ENCODE assay signal across 11 mouse cellular contexts in genomic region chr13:81740898-81741297, GRCm38 (mm10). TPM values are rescaled to one million over a fixed set of nuclear protein-coding genes. Genes with fewer than 3 reads are reported as not detected.
DNase-seq lines count a peak whose midpoint lies in the region; ATAC-seq and TF ChIP-seq lines count a peak whose summit lies in the region.
"Had no signal": no experiment of that assay in that cellular context is flagged by ENCODE, and none has a peak within 500 bp of the region (broad histone marks: within the 10 kb centered on the region; RNA-seq: fewer than 3 reads in every experiment).

No protein-coding gene starts in this region.

- no peaks in the 10 kb centered on the region for H3K9me3 ChIP-seq in lung, postnatal 0 days (ENCODE audit: low read length)
- no peaks in the 10 kb centered on the region for H3K9me3 ChIP-seq in liver, embryonic 12.5 days (replicated peaks)
- no peaks in the 10 kb centered on the region for H3K9me3 ChIP-seq in midbrain, embryonic 15.5 days
- H3K9me3 ChIP-seq: forebrain, embryonic 10.5 days; hindbrain, embryonic 10.5 days had no signal

- DNase-seq in lung, postnatal 0 days (ENCODE audit: low spot score), result peak; percentile 7
- DNase-seq in lung, postnatal 14 days, result no peak
- peak; percentile 13 for DNase-seq in splenic B cell, adult 2 months (ENCODE audit: low read depth, low spot score)
- DNase-seq in heart, adult 8-10 months (ENCODE audit: low spot score), result no peak
- no peak for DNase-seq in gastrocnemius, postnatal 4 days (ENCODE audit: low spot score in 2 of 2)
- DNase-seq: gastrocnemius, postnatal 36 days had no signal

- no peaks in the 10 kb centered on the region for H3K4me1 ChIP-seq in lung, postnatal 0 days (ENCODE audit: insufficient read depth, low read depth, low read length)
- peaks cover 1% of the 10 kb centered on the region; the same call in 1 of the 2 replicates for H3K4me1 ChIP-seq in bone marrow, adult 2 months (ENCODE audit: control insufficient read depth, insufficient read depth, low read length)
- H3K4me1 ChIP-seq in liver, embryonic 12.5 days, result peaks cover 47% of the 10 kb centered on the region
- no peaks in the 10 kb centered on the region for H3K4me1 ChIP-seq in midbrain, embryonic 15.5 days

- TF ChIP-seq EP300 in lung, postnatal 0 days (IDR thresholded peaks at IDR 0.05), result no peak

- no peak overlapping the region for H3K4me3 ChIP-seq in lung, postnatal 0 days (ENCODE audit: low read depth, low read length)
- no peak overlapping the region for H3K4me3 ChIP-seq in bone marrow, adult 2 months (replicated peaks; ENCODE audit: control insufficient read depth, low read depth, low read length)
- no peak overlapping the region for H3K4me3 ChIP-seq in liver, embryonic 12.5 days
- no peak overlapping the region for H3K4me3 ChIP-seq in midbrain, embryonic 15.5 days
- H3K4me3 ChIP-seq: forebrain, embryonic 10.5 days; hindbrain, embryonic 10.5 days had no signal

- TF ChIP-seq POLR2A in bone marrow, adult 2 months (IDR thresholded peaks at IDR 0.05; ENCODE audit: borderline replicate concordance, control insufficient read depth, low read depth, low read length), result no peak

- WGBS in lung, postnatal 0 days, result 40% methylated on average over 3 of the region's 3 CpGs
- 3% methylated on average over 3 of the region's 3 CpGs for WGBS in bone marrow, adult 2 months
- WGBS in liver, embryonic 12.5 days (ENCODE audit: insufficient replicate concordance), result 23% methylated on average over 3 of the region's 3 CpGs
- WGBS in midbrain, embryonic 15.5 days, result 57% methylated on average over 3 of the region's 3 CpGs

- no peak overlapping the region for H3K9ac ChIP-seq in lung, postnatal 0 days (replicated peaks; ENCODE audit: low read depth)
- no peak overlapping the region for H3K9ac ChIP-seq in liver, embryonic 12.5 days
- no peak overlapping the region for H3K9ac ChIP-seq in midbrain, embryonic 15.5 days

- no peaks in the 10 kb centered on the region for H3K27me3 ChIP-seq in lung, postnatal 0 days (replicated peaks; ENCODE audit: insufficient read depth, low read length)
- H3K27me3 ChIP-seq in liver, embryonic 12.5 days (replicated peaks), result no peaks in the 10 kb centered on the region
- H3K27me3 ChIP-seq in splenic B cell, adult 2 months (ENCODE audit: control insufficient read depth, insufficient read depth, low read length, poor library complexity, severe bottlenecking), result no peaks in the 10 kb centered on the region
- no peaks in the 10 kb centered on the region for H3K27me3 ChIP-seq in midbrain, embryonic 15.5 days (replicated peaks)

- TF ChIP-seq CTCF in lung, postnatal 0 days (IDR thresholded peaks at IDR 0.05), result peak; percentile 34
- 0 out of 2 replicates have a peak, but pooled peaks have one; percentile 22 for TF ChIP-seq CTCF in bone marrow, adult 2 months (IDR thresholded peaks at IDR 0.05; ENCODE audit: control insufficient read depth, insufficient read depth, low read length)

- H3K36me3 ChIP-seq in lung, postnatal 0 days (ENCODE audit: insufficient read depth, low read length), result no peaks in the 10 kb centered on the region
- no peaks in the 10 kb centered on the region for H3K36me3 ChIP-seq in liver, embryonic 12.5 days
- no peaks in the 10 kb centered on the region for H3K36me3 ChIP-seq in splenic B cell, adult 2 months (ENCODE audit: control insufficient read depth, insufficient read depth, low read length, poor library complexity, severe bottlenecking)
- H3K36me3 ChIP-seq in midbrain, embryonic 15.5 days (replicated peaks), result no peaks in the 10 kb centered on the region
- H3K36me3 ChIP-seq: forebrain, embryonic 10.5 days; hindbrain, embryonic 10.5 days had no signal

- peak; percentile 11; the same call in 1 of the 2 replicates for ATAC-seq in lung, postnatal 0 days
- ATAC-seq in liver, embryonic 12.5 days, result peak; percentile 85
- ATAC-seq in midbrain, embryonic 15.5 days (replicated peaks), result no peak

- no peak overlapping the region for H3K27ac ChIP-seq in lung, postnatal 0 days (ENCODE audit: low read length)
- H3K27ac ChIP-seq in bone marrow, adult 2 months (ENCODE audit: control insufficient read depth, insufficient read depth, low read depth, low read length, poor library complexity), result peak overlapping the region; percentile 31; the same call in 1 of the 2 replicates
- H3K27ac ChIP-seq in liver, embryonic 12.5 days, result 0 out of 2 replicates have a peak overlapping the region, but pooled peaks have one; percentile 26
- H3K27ac ChIP-seq in midbrain, embryonic 15.5 days, result no peak overlapping the region
- H3K27ac ChIP-seq: forebrain, embryonic 10.5 days; hindbrain, embryonic 10.5 days had no signal

- no peak overlapping the region for H3K4me2 ChIP-seq in lung, postnatal 0 days (replicated peaks; ENCODE audit: low read depth, low read length)
- H3K4me2 ChIP-seq in liver, embryonic 12.5 days, result no peak overlapping the region
- H3K4me2 ChIP-seq in midbrain, embryonic 15.5 days, result no peak overlapping the region

RNA-seq across cellular contexts. Expression of gene Mblac2, which starts 29.8 kb away (rescaled TPM):
- 5.6 and 6.5 TPM in 2 replicates for polyA plus RNA-seq in lung, postnatal 0 days (2015; fragmentation: Nextera tagmentation; extraction: Ambion mirVana)
- polyA plus RNA-seq in bone marrow, adult 2 months (2011; ENCODE audit: insufficient read depth, insufficient read length, low replicate concordance, missing spikeins), result 2.8 and 9.1 TPM in 2 replicates
- 2.8 and 3.0 TPM in 2 replicates for polyA plus RNA-seq in liver, embryonic 12.5 days (2016; fragmentation: Nextera tagmentation; extraction: Ambion mirVana)
- total RNA-seq in heart, adult 8-10 months (2022), result 1 to 10 TPM; 4.8 to 7.6 (median 6.3) TPM
- 41.0 and 42.1 TPM in 2 replicates for polyA plus RNA-seq in midbrain, embryonic 15.5 days (2015; fragmentation: Nextera tagmentation; extraction: Ambion mirVana)
- total RNA-seq in gastrocnemius, postnatal 4 days (2021), result 1 to 10 TPM; 3.0 to 3.4 TPM

RNA-seq across cellular contexts. Expression of gene Polr3g, which starts 30.1 kb away (rescaled TPM):
- polyA plus RNA-seq in lung, postnatal 0 days (2015; fragmentation: Nextera tagmentation; extraction: Ambion mirVana), result 5.1 and 5.2 TPM in 2 replicates
- 4.9 and 5.0 TPM in 2 replicates for polyA plus RNA-seq in bone marrow, adult 2 months (2011; ENCODE audit: insufficient read depth, insufficient read length, low replicate concordance, missing spikeins)
- 16.9 and 19.1 TPM in 2 replicates for polyA plus RNA-seq in liver, embryonic 12.5 days (2016; fragmentation: Nextera tagmentation; extraction: Ambion mirVana)
- 1 to 10 TPM; 4.3 to 5.9 (median 5.4) TPM for total RNA-seq in heart, adult 8-10 months (2022)
- 4.9 and 5.0 TPM in 2 replicates for polyA plus RNA-seq in midbrain, embryonic 15.5 days (2015; fragmentation: Nextera tagmentation; extraction: Ambion mirVana)
- 1 to 10 TPM; 1.8 to 2.5 TPM for total RNA-seq in gastrocnemius, postnatal 4 days (2021)

RNA-seq across cellular contexts. Expression of gene Cetn3, which starts 42.0 kb away (rescaled TPM):
- polyA plus RNA-seq in lung, postnatal 0 days (2015; fragmentation: Nextera tagmentation; extraction: Ambion mirVana), result 184 and 185 TPM in 2 replicates
- 53.3 and 57.3 TPM in 2 replicates for polyA plus RNA-seq in bone marrow, adult 2 months (2011; ENCODE audit: insufficient read depth, insufficient read length, low replicate concordance, missing spikeins)
- 156 and 159 TPM in 2 replicates for polyA plus RNA-seq in liver, embryonic 12.5 days (2016; fragmentation: Nextera tagmentation; extraction: Ambion mirVana)
- 10 to 100 TPM; 42.4 to 60.0 (median 51.5) TPM for total RNA-seq in heart, adult 8-10 months (2022)
- polyA plus RNA-seq in midbrain, embryonic 15.5 days (2015; fragmentation: Nextera tagmentation; extraction: Ambion mirVana), result 184 and 196 TPM in 2 replicates
- total RNA-seq in gastrocnemius, postnatal 4 days (2021), result 10 to 100 TPM; 86.4 TPM

Comparison
In these comparisons a context has a peak if more than half of its experiments do, and no peak if none do; other contexts are left out.
1. DNase-seq: peak in lung, postnatal 0 days (single experiment) and splenic B cell, adult 2 months (single experiment); none in lung, postnatal 14 days (single experiment), heart, adult 8-10 months (single experiment) and gastrocnemius, postnatal 4 days (0 of 2).
2. H3K27ac ChIP-seq: peak in bone marrow, adult 2 months (single experiment) and liver, embryonic 12.5 days (single experiment); none in lung, postnatal 0 days (single experiment) and midbrain, embryonic 15.5 days (single experiment).